Mouse (Mus musculus) ES-E14 (cell line): ENCODE results near the gene Dnajc11.

Experiments
- CHD2 ChIP-seq: IDR thresholded peaks from 2 replicates; pipeline ENCODE4 v1.6.1; 2014; ENCODE audit warnings: mild to moderate bottlenecking, low read depth, low read length, inconsistent platforms
- HCFC1 ChIP-seq: IDR thresholded peaks from 2 replicates; pipeline ENCODE4 v1.6.1; 2012; ENCODE audit warnings: low read length, inconsistent platforms, borderline replicate concordance; ENCODE audit not compliant: insufficient read depth
- MAFK ChIP-seq: IDR thresholded peaks from 2 replicates; pipeline ENCODE4 v1.6.1; 2014; ENCODE audit warnings: mild to moderate bottlenecking, low read depth, low read length, inconsistent platforms; ENCODE audit not compliant: insufficient read depth
- ZC3H11A ChIP-seq: IDR thresholded peaks from 2 replicates; pipeline ENCODE4 v1.6.1; 2012; ENCODE audit warnings: low read depth, mild to moderate bottlenecking, inconsistent platforms, low read length, borderline replicate concordance
- ZNF384 ChIP-seq: IDR thresholded peaks from 2 replicates; pipeline ENCODE4 v1.6.1; 2012; ENCODE audit warnings: low read depth, low read length, inconsistent platforms

- no peak for TF ChIP-seq HCFC1
- TF ChIP-seq MAFK = no peak
- TF ChIP-seq ZNF384 = no peak
- TF ChIP-seq CHD2 = no peak
- TF ChIP-seq ZC3H11A = no peak
These were observed 703 bp downstream of the Dnajc11 start for GRCm38 (mm10) chr4:151934215-151934572.
